Mouse (Mus musculus): ENCODE data around the gene Gm20388.

DNA sequence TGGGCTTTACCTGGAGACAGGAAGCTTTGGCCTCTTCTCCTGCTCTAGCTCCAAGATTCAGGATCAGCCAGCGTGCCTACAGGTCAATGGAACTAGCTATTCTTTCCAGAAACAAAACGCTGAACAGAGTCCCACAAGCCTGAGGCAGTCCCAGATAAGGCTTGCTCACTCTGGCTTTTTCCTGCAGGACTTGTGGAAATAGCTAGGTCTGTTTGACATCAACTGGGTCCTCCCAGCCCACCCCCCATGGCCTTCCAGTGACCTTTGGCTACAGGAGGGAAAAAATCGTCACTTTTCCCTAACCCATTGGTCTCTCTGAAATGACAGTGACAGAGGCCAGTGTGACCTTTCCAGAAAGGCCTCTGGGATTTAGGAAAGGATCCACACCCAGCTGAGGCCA is 1404.9 kb downstream of the Gm20388 start:
- no peak for TF ChIP-seq CTCF (IDR thresholded peaks at IDR 0.05; ENCODE audit: extremely low read depth, insufficient read depth, low read length)
- no peak for TF ChIP-seq POLR2A (IDR thresholded peaks at IDR 0.05; ENCODE audit: extremely low read depth, insufficient read depth, low read length)

Measured in cortical plate, adult 2 months (tissue).